Mouse (Mus musculus) G1E (cell line): ENCODE results near the gene Crygb.

Source experiments
- CTCF ChIP-seq: IDR thresholded peaks from 2 replicates; pipeline ENCODE4 v1.5.1; 2012; ENCODE audit warnings: low read depth, low read length, inconsistent platforms, mixed read lengths
- GATA1 ChIP-seq: IDR thresholded peaks from 2 replicates; pipeline ENCODE4 v1.6.1; 2012; ENCODE audit warnings: borderline replicate concordance, low read length, inconsistent platforms, mixed read lengths
- TAL1 ChIP-seq: conservative IDR thresholded peaks from 2 replicates; pipeline ENCODE4 v1.6.1; 2012; ENCODE audit warnings: low read depth, low read length, inconsistent platforms, mixed read lengths

- TF ChIP-seq CTCF (no peak), GATA1 (no peak), TAL1 (no peak)
These were observed 21.2 kb upstream of the Crygb start, which contains the start of gene Cryga for GRCm38 (mm10) chr1:65103273-65103672.
